Mouse (Mus musculus) hematopoietic stem cell, adult 5-6 weeks (primary cell): ENCODE data around the gene Klrb1f. TPM values are rescaled to one million over a fixed set of nuclear protein-coding genes. Genes with fewer than 3 reads are reported as not detected.
"Not testable (repeated sequence)": the region's sequence is repeated elsewhere in the genome, so short reads cannot be mapped to it uniquely, and the experiment has no call there.

Experiments used
- ATAC-seq, 2 experiments: fragments of 125-278 bp in 1 of 2; replicated peaks in 1 of 2; 2 replicates each; pipeline ENCODE4 v1.8.0; 2016 to 2017; ENCODE audit warnings: inconsistent platforms in 2 of 2, mild to moderate bottlenecking in 2 of 2, moderate number of reproducible peaks in 2 of 2, low read depth in 1 of 2, moderate TSS enrichment in 1 of 2; ENCODE audit not compliant: low FRiP score in 2 of 2, poor library complexity in 2 of 2, severe bottlenecking in 2 of 2, insufficient read depth in 1 of 2, low TSS enrichment in 1 of 2
- total RNA-seq: library from RNA; stranded (forward); fragments of 172-1452, 232-1000 nt; gene quantifications from 2 replicates; pipeline ENCODE4 v1.2.3, GENCODE M21; 2017

Gene Klrb1f
- total RNA-seq, 1 experiment from 2014 or later: 0.15 TPM

DNA sequence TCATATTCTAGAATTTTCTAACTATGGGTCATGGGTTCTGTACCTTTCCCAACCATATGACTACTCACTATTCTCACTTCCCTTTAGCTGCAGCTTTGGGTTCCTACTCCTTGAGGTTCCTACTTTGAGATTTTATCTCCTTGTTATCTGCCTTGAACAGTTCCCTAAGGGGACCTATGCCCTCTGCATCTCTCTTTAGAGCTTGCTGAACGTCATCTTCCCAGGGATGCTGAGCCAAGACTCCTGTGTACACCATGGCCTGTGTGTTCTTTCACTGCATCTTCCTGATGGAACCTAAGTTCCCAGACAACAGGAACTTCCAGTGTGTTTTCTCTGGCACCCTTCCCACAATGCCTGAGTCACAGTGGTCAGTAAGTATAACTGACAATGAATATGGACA, 52.2 kb downstream of the Klrb1f start:
- ATAC-seq: peak; percentile 17 to 68; a peak in 1 of 4 replicates

- ATAC-seq: not testable (repeated sequence)
Observed at GRCm38 (mm10) chr6:129100794-129101193, 55.1 kb downstream of the Klrb1f start, which contains the start of gene Clec2e. Gene Clec2e, minus strand, starts transcription at chr6:129100913.

DNA sequence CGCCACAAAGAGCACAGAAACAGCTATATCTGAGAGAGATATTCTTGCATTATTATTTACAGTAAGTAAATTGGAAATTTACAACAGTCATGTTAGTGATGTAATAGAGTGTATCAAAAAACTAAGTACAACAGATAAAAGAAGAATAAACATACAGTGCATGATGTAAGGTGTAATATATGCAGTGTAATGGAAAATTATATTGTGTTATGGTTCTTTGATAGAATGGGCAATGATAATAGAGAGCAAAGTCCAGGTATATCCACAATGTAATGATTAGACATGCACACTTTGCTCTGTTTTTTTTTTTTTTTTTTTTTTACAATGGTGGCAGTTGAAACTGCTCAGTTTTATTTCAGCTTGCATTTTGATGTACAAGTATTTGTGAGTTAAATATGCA, 55.9 kb downstream of the Klrb1f start:
- ATAC-seq: no peak

DNA sequence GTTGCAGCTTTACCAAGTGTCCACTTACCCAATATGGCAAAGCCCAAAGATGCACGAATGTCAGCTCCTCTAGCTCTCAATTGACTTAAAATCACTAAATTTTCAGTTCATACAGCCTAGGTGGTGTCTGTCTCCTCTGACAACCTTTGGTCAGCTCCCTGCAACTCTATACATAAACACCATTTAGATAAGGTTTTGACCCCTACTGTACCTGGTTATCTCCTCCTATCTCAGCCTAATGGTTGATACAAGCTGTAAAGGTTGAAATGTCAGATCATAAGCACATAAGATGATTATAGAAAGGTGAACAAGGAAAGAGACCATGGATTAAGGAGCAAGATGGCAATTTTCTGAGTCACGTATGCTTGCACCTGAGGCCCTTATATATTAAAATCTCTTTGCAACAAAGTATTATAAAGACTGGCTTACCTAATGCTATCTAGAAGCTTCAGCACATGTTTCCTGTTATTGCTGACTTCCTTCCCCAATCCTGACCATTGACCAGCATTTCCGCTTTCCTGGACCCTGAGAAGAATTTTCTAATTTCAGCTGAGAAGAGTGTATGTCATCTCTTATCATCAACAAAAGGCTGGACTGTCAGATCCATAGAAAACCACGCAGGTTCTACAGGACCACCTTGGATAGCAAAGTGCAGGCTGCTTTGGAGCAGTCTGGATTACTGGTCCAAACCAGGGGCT, 57.3 kb downstream of the Klrb1f start:
- ATAC-seq: peak; percentile 62 to 69; a peak in 3 of 4 replicates

Other genes with a start within 250 kb of the Klrb1f start
- 1.1 TPM in 1 of 2 replicates, not detected in the other for gene Gm44511, start 219.6 kb upstream of the Klrb1f start, total RNA-seq
- gene Klrb1b, start 219.6 kb upstream of the Klrb1f start, total RNA-seq: 0.20 and 1.1 TPM in 2 replicates
- 17.0 and 22.4 TPM in 2 replicates for gene Clec2i, start 158.3 kb upstream of the Klrb1f start, total RNA-seq
- 109 and 150 TPM in 2 replicates for gene BC035044, start 154.8 kb upstream of the Klrb1f start, total RNA-seq
- gene Clec2g, start 111.5 kb upstream of the Klrb1f start, total RNA-seq: not detected in 2 replicates
- not detected in 2 replicates for gene Clec2e, start 55.0 kb downstream of the Klrb1f start, total RNA-seq
- 219 and 223 TPM in 2 replicates for gene Clec2d, start 134.7 kb downstream of the Klrb1f start, total RNA-seq
- 340 and 460 TPM in 2 replicates for gene Cd69, start 229.5 kb downstream of the Klrb1f start, total RNA-seq